Mouse (Mus musculus) brain, embryonic 14.5 days (tissue): ENCODE results near the gene Smim4. TPM values are rescaled to one million over a fixed set of nuclear protein-coding genes. Genes with fewer than 3 reads are reported as not detected.

Experiments
- DNase-seq: peaks from one replicate; pipeline ENCODE4 v3.0.0-alpha.2; 2011; ENCODE audit warnings: low read depth
- CTCF ChIP-seq: fragments of 200-500 bp; IDR thresholded peaks from 2 replicates; pipeline ENCODE4 v1.5.1; 2012; ENCODE audit warnings: inconsistent platforms, mild to moderate bottlenecking, moderate library complexity, borderline replicate concordance; ENCODE audit not compliant: insufficient read depth, insufficient read length; ENCODE audit errors: extremely low read depth
- POLR2A ChIP-seq: fragments of 200-500 bp; IDR thresholded peaks from 2 replicates; pipeline ENCODE4 v1.6.1; 2012; ENCODE audit warnings: mild to moderate bottlenecking, inconsistent platforms, borderline replicate concordance; ENCODE audit not compliant: poor library complexity, insufficient read depth, insufficient read length, severe bottlenecking; ENCODE audit errors: extremely low read depth
- polyA plus RNA-seq: library from polyadenylated mRNA; depleted of rRNA; stranded (reverse); fragments of >200 nt; gene quantifications from 2 replicates; pipeline ENCODE4 v1.2.3, GENCODE M21; 2012; rRNA removed

The Smim4 gene
- polyA plus RNA-seq, 1 experiment = 31.2 TPM

DNA sequence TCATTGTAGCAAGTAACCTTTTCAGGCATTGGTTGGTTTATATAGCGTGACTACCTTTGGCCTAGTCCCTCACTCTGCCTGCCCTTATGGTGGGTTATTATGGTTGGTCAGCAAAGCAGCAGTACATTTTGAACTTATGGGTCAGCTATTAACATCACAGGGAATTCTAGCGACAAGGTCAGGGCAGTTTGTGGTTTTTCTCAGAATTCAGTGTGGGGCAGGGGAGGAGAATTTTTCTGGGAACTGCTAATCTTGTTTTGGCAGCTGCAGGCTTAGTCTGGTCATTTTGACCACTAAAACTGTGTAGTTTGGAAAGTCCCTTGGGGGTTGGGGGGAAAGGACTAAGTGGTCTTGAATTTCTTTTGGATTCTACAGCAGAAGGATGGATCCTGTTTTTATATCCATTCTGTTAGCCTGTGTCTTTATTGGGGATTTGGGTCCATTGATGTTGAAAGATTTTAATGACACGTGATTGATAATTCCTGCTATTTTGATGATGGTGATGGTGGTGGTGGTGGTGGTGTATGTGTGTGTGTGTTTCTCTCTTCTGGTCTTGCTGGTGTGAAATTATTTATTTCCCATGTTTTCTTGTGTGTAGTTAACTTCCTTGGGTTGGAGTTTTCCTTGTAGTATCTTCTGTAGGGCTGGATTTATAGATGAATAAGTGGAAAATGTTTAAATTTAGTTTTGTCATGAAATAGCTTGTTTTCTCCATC is 49.3 kb downstream of the Smim4 start:
- no peak for DNase-seq
- TF ChIP-seq POLR2A (no peak), CTCF (no peak)

GRCm38 (mm10) chr14:31078597-31079208 is 50.1 kb downstream of the Smim4 start:
- no peak for DNase-seq
- TF ChIP-seq POLR2A (no peak), CTCF (no peak)

DNA sequence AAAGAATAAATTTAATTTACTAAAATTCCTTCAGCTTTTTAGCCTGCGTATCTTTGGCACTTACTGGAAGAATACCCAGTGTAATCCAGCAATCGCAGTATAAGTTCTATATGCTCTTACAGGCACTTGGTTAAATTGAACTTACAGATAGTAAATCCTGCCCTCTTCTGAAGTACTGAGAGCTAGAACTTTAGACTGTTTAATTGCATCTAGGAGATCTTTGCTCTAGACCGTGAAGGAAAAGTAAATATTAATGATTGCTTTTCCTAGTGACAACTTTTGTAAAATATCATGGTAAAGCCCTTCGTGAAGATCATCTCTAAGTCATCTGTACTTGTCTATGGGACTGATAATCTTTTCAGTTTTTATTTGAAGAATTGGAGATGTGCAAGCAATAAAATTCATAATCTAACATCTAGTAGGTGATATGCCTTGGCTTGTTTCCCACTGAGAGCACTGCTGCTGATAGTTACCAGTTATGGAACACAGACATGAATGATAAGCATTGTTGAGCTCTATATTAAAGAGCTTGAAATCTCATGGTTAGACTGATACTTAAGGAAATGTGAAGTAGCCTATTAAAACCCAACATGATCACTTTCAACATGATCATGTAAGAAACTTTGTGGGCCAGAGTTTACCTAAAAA is 59.5 kb downstream of the Smim4 start:
- TF ChIP-seq CTCF (no peak), POLR2A (no peak)
- no peak for DNase-seq

GRCm38 (mm10) chr14:31062277-31062676 is 66.5 kb downstream of the Smim4 start:
- DNase-seq = peak; percentile 7

DNA sequence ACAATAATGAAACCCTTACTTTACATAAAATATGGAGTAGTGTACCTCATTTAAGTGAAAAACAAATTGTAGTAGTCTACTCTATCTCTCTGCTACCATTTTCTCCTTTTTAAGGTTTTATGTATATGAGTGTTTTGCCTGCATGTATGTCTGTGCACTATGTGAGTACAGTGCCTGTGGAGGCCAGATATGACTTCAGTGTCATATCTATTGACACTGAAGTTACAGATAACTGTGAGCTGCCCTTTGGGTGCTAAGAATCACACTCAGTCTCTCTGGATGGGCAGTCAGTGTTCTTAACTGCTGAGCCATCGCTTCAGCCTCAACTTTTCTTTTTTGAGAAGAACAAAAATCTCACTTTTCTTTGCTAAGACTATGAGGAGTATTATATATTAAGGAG is 82.9 kb downstream of the Smim4 start:
- TF ChIP-seq CTCF (no peak), POLR2A (no peak)
- no peak for DNase-seq

More at GRCm38 (mm10) chr14:31062277-31062676, 66.5 kb downstream of the Smim4 start:
- no peak for TF ChIP-seq POLR2A
- TF ChIP-seq CTCF = peak; percentile 44; the same call in 1 of the 2 replicates

DNA sequence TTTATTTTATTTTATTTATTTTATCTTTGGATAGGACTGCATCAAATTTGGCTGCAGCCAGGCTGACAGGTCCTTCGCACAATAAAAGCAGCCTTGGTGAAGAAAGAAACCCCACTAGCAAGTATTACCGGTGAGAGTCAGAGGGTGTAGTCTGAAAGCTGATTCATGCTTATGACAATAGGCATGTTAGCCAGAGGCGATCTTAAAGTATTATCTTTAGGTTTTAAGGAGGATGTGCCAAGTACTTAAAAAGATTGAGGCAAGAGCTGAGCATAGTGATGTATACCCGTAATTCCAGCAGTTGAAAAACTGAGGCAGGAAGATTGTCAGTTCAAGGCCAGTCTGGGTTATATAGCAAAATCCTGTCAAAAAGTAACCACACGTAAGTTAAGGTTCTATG is 83.5 kb downstream of the Smim4 start:
- TF ChIP-seq CTCF = no peak
- no peak for TF ChIP-seq POLR2A

More for the DNA sequence above, 83.5 kb downstream of the Smim4 start:
- no peak for DNase-seq

Other genes with a start within 250 kb of the Smim4 start
- gene Mustn1, start 249.8 kb downstream of the Smim4 start, polyA plus RNA-seq = 0.60 and 0.78 TPM in 2 replicates
- gene Itih4, start 242.5 kb downstream of the Smim4 start, polyA plus RNA-seq = 0.04 and 0.10 TPM in 2 replicates
- 0.47 and 1.7 TPM in 2 replicates for gene Itih3, start 205.2 kb downstream of the Smim4 start, polyA plus RNA-seq
- gene Itih1, start 185.7 kb downstream of the Smim4 start, polyA plus RNA-seq = 0.03 TPM in 1 of 2 replicates, not detected in the other
- 11.1 and 13.3 TPM in 2 replicates for gene Nek4, start 177.6 kb downstream of the Smim4 start, polyA plus RNA-seq
- 100 and 116 TPM in 2 replicates for gene Glt8d1, start 127.6 kb downstream of the Smim4 start, polyA plus RNA-seq
- 203 and 258 TPM in 2 replicates for gene Spcs1, start 127.3 kb downstream of the Smim4 start, polyA plus RNA-seq
- 40.4 and 48.8 TPM in 2 replicates for gene Pbrm1, start 109.8 kb downstream of the Smim4 start, polyA plus RNA-seq
- gene Gnl3, start 109.8 kb downstream of the Smim4 start, polyA plus RNA-seq = 60.1 and 76.3 TPM in 2 replicates
- gene Nt5dc2, start 2.1 kb upstream of the Smim4 start, polyA plus RNA-seq = 369 and 407 TPM in 2 replicates
- gene Stab1, start 39.7 kb upstream of the Smim4 start, polyA plus RNA-seq = 28.7 and 35.1 TPM in 2 replicates
- 4.6 and 6.3 TPM in 2 replicates for gene Tnnc1, start 79.4 kb upstream of the Smim4 start, polyA plus RNA-seq
- 362 and 506 TPM in 2 replicates for gene Nisch, start 88.0 kb upstream of the Smim4 start, polyA plus RNA-seq
- 1.7 and 2.7 TPM in 2 replicates for gene Sema3g, start 88.9 kb upstream of the Smim4 start, polyA plus RNA-seq
- 7.4 and 8.7 TPM in 2 replicates for gene Phf7, start 122.4 kb upstream of the Smim4 start, polyA plus RNA-seq
- 136 and 158 TPM in 2 replicates for gene Bap1, start 122.5 kb upstream of the Smim4 start, polyA plus RNA-seq
- gene Dnah1, start 194.9 kb upstream of the Smim4 start, polyA plus RNA-seq = 7.1 and 7.5 TPM in 2 replicates
- gene Capn7, start 207.7 kb upstream of the Smim4 start, polyA plus RNA-seq = 61.6 and 67.7 TPM in 2 replicates